Mouse (Mus musculus): ENCODE data around the gene Gm28551. TPM values are rescaled to one million over a fixed set of nuclear protein-coding genes. Genes with fewer than 3 reads are reported as not detected.
"Not testable (repeated sequence)": the region's sequence is repeated elsewhere in the genome, so short reads cannot be mapped to it uniquely, and the experiment has no call there.

The Gm28551 gene
- 1.2 and 1.5 TPM in 2 replicates for polyA plus RNA-seq (2014; fragmentation: Nextera tagmentation; extraction: Ambion mirVana)

DNA sequence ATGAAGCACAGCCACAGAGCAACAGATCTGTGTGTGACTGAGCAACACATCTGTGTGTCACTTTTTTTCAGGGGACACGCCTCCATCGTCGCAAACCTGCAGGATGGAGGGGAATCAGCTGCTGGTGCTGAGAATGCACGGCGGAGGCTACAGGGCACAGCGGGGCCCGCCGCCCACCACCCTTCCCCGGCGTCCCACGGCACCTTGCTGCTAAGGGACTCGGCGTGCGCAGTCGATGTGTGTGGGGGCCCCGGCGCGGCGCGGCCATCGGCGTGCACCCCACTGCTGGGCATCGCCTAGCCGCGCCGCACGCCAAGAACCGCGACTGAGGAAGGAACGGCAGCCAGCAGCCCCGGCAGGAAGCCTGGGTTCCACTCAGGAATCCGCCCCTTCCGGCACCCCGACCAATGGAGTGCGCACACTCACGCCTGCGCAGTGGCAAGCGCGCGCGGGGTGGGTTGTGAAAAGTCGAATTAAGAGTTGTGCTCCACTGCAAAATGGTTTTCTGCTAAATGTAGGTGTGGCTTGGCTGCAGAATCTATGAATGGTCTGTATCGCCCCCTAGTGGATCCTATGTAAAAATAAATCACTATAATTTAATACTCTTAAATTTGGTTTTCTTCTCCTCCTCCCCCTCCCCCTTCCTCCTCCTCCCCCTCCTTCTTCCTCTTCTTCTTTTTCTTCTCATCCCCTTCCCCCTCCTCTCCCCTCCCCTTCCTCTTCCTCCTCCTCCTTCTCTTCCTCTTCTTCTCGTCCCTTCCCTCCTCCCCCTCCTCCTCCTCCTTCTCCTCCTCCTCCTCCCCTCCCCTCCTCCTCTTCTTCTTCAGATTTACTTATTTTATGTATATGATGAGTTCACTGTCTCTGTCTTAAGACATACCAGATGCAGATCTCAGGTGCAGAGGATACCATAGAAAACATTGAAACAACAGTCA, at the start of gene Gm28551, which contains the start of the genes Asdurf and Asnsd1:
Gene Gm28551 (minus strand): TSS at position 341 of the 935 bp plus-strand sequence.
Gene Asdurf (minus strand): TSS at position 293 of the 935 bp plus-strand sequence.
Gene Asnsd1 (minus strand): TSS at position 426 of the 935 bp plus-strand sequence.
- Histone ChIP-seq H3K27ac (ENCODE audit: low read depth, low read length) (peak within 1 kb of the TSS; percentile 87), H3K9me3 (replicated peaks; ENCODE audit: control insufficient read depth, low read length) (no peaks in the 10 kb centered on the region; the same call in 1 of the 2 replicates), H3K36me3 (ENCODE audit: control insufficient read depth, insufficient read depth, low read length) (peaks cover 14% of the 10 kb centered on the region), H3K4me2 (ENCODE audit: low read length) (peak within 1 kb of the TSS; percentile 52), H3K9ac (ENCODE audit: low read length) (peak within 1 kb of the TSS; percentile 92), H3K27me3 (replicated peaks; ENCODE audit: control insufficient read depth, insufficient read depth, low read length) (no peaks in the 10 kb centered on the region), H3K4me1 (ENCODE audit: control insufficient read depth, insufficient read depth, low read length) (peaks cover 5% of the 10 kb centered on the region), H3K4me3 (ENCODE audit: low read depth, low read length) (peak within 1 kb of the TSS; percentile 71)
- peak; percentile 98 for DNase-seq (ENCODE audit: low spot score)
- WGBS = under 1% methylated on average over 44 of the region's 44 CpGs
- ATAC-seq = peak; percentile 100

DNA sequence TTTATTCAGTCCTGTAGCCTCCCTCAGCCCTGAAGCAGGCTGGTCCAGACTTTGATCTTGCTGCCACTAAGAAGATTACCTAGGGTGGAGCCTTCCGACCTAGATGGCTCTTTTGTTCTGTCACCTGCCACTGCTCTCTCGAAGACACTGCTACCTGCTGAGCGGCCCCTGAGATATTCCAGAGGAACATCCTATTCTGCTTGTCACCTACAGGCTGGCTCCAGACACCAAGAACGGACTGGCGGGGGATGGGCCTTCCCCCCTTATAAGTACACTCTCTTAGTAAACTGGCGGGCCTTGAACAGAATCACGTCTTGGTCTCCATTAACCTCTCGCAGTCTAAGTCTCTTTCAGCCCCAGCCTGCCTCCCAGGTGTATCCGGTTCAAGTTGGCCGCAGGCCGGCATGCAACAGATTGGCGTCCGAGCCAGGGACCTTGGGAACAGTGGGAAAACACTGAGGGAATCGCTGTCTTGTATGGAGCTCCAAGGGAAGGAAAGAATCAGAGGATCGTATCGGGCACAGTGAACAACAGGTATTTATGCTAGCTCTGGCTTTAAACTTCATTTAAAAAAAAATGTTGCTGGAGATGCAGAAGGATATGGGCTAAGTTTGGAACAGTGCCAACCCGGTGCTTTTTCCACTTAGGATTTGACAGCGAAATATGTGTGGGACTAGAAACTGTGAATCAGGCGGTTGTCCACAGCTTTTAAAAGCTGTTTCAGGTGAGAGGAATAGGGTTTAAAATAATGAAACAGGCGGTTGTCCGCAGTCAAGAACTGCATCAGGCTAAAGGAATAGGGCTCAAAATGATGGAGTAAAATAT, 41.7 kb upstream of the Gm28551 start:
- not testable (repeated sequence) for H3K9me3 ChIP-seq (replicated peaks; ENCODE audit: control insufficient read depth, low read length); ATAC-seq; H3K27me3 ChIP-seq (replicated peaks; ENCODE audit: control insufficient read depth, insufficient read depth, low read length); DNase-seq (ENCODE audit: low spot score); H3K4me1 ChIP-seq (ENCODE audit: control insufficient read depth, insufficient read depth, low read length); H3K27ac ChIP-seq (ENCODE audit: low read depth, low read length); H3K9ac ChIP-seq (ENCODE audit: low read length); H3K36me3 ChIP-seq (ENCODE audit: control insufficient read depth, insufficient read depth, low read length); H3K4me3 ChIP-seq (ENCODE audit: low read depth, low read length)
- WGBS = 32% methylated on average over 21 of the region's 21 CpGs
- H3K4me2 ChIP-seq (ENCODE audit: low read length) = 0 out of 2 replicates have a peak overlapping the region, but pooled peaks have one; percentile 12

DNA sequence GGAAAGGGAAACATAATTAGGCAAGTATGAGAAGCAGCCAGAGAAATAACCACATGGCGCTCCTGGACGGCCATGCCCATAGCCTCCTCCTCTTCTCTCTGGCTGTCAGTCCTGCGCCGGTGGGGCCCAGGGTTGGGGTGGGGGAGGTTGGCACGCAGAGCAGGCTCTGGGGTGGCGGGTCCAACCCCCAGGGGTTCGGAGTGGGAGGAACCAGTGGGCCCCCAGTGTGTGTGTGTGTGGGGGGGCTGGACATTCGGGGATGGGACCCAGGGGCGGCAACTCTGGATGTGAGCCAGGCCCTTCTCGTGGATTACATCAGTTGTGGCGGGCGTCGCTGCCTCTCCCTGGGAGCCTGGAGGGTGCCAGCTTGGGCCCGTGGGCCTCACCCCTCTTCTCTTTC, 36.3 kb upstream of the Gm28551 start:
- Histone ChIP-seq H3K27me3 (replicated peaks; ENCODE audit: control insufficient read depth, insufficient read depth, low read length) (no peaks in the 10 kb centered on the region), H3K4me1 (ENCODE audit: control insufficient read depth, insufficient read depth, low read length) (no peaks in the 10 kb centered on the region), H3K4me2 (ENCODE audit: low read length) (no peak overlapping the region), H3K27ac (ENCODE audit: low read depth, low read length) (no peak overlapping the region), H3K9ac (ENCODE audit: low read length) (no peak overlapping the region), H3K4me3 (ENCODE audit: low read depth, low read length) (no peak overlapping the region), H3K9me3 (replicated peaks; ENCODE audit: control insufficient read depth, low read length) (no peaks in the 10 kb centered on the region), H3K36me3 (ENCODE audit: control insufficient read depth, insufficient read depth, low read length) (no peaks in the 10 kb centered on the region)
- WGBS = 82% methylated on average over 13 of the region's 14 CpGs
- ATAC-seq = no peak
- DNase-seq (ENCODE audit: low spot score) = no peak

DNA sequence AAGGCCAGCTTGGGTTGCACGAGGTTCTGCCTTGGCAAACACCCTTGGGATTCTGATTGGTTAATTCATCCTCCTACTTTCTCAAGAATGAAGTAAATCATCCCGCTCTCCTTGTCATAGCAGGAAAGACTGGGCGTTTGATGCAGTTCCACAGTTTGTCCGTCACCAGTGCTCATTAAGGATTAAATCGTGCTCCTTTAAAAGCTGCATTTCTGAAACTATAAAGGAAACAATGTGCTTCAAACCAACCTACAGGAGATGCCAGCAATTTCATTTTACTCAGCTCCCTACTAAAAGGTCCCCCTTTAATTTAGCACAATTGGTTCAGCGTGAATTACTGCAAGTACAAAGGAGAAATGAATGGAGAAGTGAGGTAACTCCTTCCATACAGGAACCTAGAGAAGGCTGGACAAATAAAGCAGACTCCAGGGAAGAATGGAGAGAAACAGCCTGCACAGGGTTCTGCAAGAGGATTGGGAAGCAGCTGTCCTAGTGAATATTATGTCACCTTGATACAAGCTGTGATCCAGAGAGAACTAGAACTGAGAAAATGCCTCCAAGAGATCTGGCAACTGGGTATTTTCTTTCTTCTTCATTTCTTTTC, 31.7 kb upstream of the Gm28551 start:
- 10% methylated on average over 6 of the region's 6 CpGs for WGBS
- Histone ChIP-seq H3K4me1 (ENCODE audit: control insufficient read depth, insufficient read depth, low read length) (no peaks in the 10 kb centered on the region), H3K27ac (ENCODE audit: low read depth, low read length) (no peak overlapping the region), H3K9me3 (replicated peaks; ENCODE audit: control insufficient read depth, low read length) (no peaks in the 10 kb centered on the region), H3K36me3 (ENCODE audit: control insufficient read depth, insufficient read depth, low read length) (no peaks in the 10 kb centered on the region), H3K4me3 (ENCODE audit: low read depth, low read length) (no peak overlapping the region), H3K27me3 (replicated peaks; ENCODE audit: control insufficient read depth, insufficient read depth, low read length) (no peaks in the 10 kb centered on the region), H3K9ac (ENCODE audit: low read length) (no peak overlapping the region), H3K4me2 (ENCODE audit: low read length) (no peak overlapping the region)
- ATAC-seq = peak; percentile 82
- DNase-seq (ENCODE audit: low spot score) = peak; percentile 55

DNA sequence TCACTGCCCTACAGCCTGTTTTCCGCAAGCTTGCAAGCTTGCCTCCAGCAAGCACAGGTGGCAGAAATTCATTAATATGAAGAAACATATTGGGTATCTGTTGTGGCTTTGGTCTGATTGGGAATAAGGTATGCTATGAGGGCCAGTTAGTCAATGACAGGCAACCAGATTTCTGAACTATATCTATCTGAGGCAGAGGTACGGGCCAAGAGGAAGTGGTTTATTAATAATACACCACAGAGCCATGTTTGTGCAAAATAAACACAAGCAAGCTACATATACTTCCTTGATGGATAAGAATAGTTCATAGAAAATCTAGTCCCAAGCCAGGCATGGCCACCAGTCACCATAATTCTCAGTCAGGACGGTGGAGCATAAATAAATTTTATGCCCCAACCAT, 25.3 kb upstream of the Gm28551 start:
- H3K4me2 ChIP-seq (ENCODE audit: low read length) = no peak overlapping the region
- H3K9me3 ChIP-seq (replicated peaks; ENCODE audit: control insufficient read depth, low read length) = no peaks in the 10 kb centered on the region
- DNase-seq (ENCODE audit: low spot score) (no peak), ATAC-seq (no peak)
- whole genome bisulfite sequencing = 57% methylated on average over 3 of the region's 3 CpGs
- no peak overlapping the region for H3K4me3 ChIP-seq (ENCODE audit: low read depth, low read length)
- no peak overlapping the region for H3K27ac ChIP-seq (ENCODE audit: low read depth, low read length)
- H3K36me3 ChIP-seq (ENCODE audit: control insufficient read depth, insufficient read depth, low read length) = no peaks in the 10 kb centered on the region
- peaks cover 3% of the 10 kb centered on the region; the same call in 1 of the 2 replicates for H3K4me1 ChIP-seq (ENCODE audit: control insufficient read depth, insufficient read depth, low read length)
- H3K9ac ChIP-seq (ENCODE audit: low read length) = no peak overlapping the region
- H3K27me3 ChIP-seq (replicated peaks; ENCODE audit: control insufficient read depth, insufficient read depth, low read length) = no peaks in the 10 kb centered on the region

DNA sequence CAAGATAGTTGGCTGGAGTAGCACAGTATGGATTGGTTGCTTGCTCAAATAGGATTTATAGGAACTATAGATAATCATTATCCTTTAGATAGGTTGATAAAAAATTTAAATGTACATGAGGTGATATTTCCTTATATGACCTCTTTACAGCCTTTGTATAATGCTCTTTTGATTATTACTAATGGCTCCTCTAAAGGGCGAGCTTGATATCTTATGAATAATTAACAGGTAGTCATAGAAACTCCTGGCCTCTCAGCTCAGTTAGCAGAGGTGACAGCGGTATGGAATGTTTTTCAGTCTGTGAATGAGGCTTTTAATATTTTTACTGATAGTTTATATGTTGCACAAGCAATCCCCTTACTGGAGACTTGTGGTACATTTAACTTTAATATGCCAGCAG, 23.5 kb upstream of the Gm28551 start:
- WGBS = 87% methylated on average over 2 of the region's 2 CpGs
- not testable (repeated sequence) for H3K9me3 ChIP-seq (replicated peaks; ENCODE audit: control insufficient read depth, low read length); H3K4me2 ChIP-seq (ENCODE audit: low read length); DNase-seq (ENCODE audit: low spot score); ATAC-seq; H3K27me3 ChIP-seq (replicated peaks; ENCODE audit: control insufficient read depth, insufficient read depth, low read length); H3K27ac ChIP-seq (ENCODE audit: low read depth, low read length); H3K9ac ChIP-seq (ENCODE audit: low read length); H3K4me1 ChIP-seq (ENCODE audit: control insufficient read depth, insufficient read depth, low read length); H3K36me3 ChIP-seq (ENCODE audit: control insufficient read depth, insufficient read depth, low read length); H3K4me3 ChIP-seq (ENCODE audit: low read depth, low read length)

DNA sequence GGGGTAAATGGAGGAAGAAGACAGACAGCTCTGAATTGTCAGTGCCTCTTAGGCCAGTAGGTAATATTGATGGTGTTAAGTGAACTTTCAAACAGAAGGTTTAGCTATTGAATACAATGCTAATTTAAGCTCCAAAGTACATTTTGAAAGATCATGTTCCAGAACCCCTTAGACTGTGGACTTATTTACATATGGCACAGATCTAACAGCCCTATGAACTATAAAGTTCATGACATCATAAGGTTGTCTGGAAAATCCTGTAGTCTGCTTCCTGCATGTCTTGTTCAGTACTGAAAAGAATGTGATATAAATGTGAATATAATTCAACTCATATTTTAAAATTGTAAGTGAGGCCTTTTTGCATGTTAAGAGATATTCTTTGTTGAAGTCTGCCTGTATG, 6.5 kb upstream of the Gm28551 start:
- Histone ChIP-seq H3K4me1 (ENCODE audit: control insufficient read depth, insufficient read depth, low read length) (no peaks in the 10 kb centered on the region), H3K4me2 (ENCODE audit: low read length) (no peak overlapping the region), H3K4me3 (ENCODE audit: low read depth, low read length) (no peak overlapping the region), H3K9me3 (replicated peaks; ENCODE audit: control insufficient read depth, low read length) (no peaks in the 10 kb centered on the region; the same call in 1 of the 2 replicates), H3K27me3 (replicated peaks; ENCODE audit: control insufficient read depth, insufficient read depth, low read length) (no peaks in the 10 kb centered on the region), H3K9ac (ENCODE audit: low read length) (no peak overlapping the region), H3K27ac (ENCODE audit: low read depth, low read length) (no peak overlapping the region), H3K36me3 (ENCODE audit: control insufficient read depth, insufficient read depth, low read length) (no peaks in the 10 kb centered on the region)
- ATAC-seq (no peak), DNase-seq (ENCODE audit: low spot score) (no peak)

DNA sequence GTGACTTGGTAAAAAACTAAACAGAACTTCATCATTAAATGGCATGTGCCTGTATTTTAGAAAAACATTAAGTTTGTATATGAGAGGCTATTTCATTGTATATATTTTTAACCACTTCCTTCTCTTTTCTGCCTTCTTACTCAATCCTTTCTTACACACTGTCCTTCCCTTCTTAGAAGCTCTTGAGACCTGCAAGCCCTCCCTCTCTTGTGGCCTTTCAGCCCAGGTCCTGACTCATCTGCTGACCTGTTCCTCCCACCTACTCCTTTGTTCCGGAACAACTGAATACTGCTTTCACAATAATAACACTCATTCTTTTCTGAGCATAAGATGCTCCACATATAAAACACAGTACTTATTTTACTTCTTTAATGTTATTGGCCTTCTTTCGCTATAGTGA, 11.4 kb downstream of the Gm28551 start:
- peaks cover 37% of the 10 kb centered on the region for H3K36me3 ChIP-seq (ENCODE audit: control insufficient read depth, insufficient read depth, low read length)
- H3K4me2 ChIP-seq (ENCODE audit: low read length) = no peak overlapping the region
- no peaks in the 10 kb centered on the region for H3K4me1 ChIP-seq (ENCODE audit: control insufficient read depth, insufficient read depth, low read length)
- ATAC-seq = no peak
- 0 out of 2 replicates have a peak, but pooled peaks cover 3% of the 10 kb centered on the region for H3K9me3 ChIP-seq (replicated peaks; ENCODE audit: control insufficient read depth, low read length)
- WGBS = 100% methylated on average over 2 of the region's 2 CpGs
- H3K9ac ChIP-seq (ENCODE audit: low read length) = no peak overlapping the region
- DNase-seq (ENCODE audit: low spot score) = no peak
- no peak overlapping the region for H3K27ac ChIP-seq (ENCODE audit: low read depth, low read length)
- H3K4me3 ChIP-seq (ENCODE audit: low read depth, low read length) = no peak overlapping the region
- H3K27me3 ChIP-seq (replicated peaks; ENCODE audit: control insufficient read depth, insufficient read depth, low read length) = no peaks in the 10 kb centered on the region
